8 mouse cellular contexts compared by ENCODE assay signal in the genomic region with DNA sequence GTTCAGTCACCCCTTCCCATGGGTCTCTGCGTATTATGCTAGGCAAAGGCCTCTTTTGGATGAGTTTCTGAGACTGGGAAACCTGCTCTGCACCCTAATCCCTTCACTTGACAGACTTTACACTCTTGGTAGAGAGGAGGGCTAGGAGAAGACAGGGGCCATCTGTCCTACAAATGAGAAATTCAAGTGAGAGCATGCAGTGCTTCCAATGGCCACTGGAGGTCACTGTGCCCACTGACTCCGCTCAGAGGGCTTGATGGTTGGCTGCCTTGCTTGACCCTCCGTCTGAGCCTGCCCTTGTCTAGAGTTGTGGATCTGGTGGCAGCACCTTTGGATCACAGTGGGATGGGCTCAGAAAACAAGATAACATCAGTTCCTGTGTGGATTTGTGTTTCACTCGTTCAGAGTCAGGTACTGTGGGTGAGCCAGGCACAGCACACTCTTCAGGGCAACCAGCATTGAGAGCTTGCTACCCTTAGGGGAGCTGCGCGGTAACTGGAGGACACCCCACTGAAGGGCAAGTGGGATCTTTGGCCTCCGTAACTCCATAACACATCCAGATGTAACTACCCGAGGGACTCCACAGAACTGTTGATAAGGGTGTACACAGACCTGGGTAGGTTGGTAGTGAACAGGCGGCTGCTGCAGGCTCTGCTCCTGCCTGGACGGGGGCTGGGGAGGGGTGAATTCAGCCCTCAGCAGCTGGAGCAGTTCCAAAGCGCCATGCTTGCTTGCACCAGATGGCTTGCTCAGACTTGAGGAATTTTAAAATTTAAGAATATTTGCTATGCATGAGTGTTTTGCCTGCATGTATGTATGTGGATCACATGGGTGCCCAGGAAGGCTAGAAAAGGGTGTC. TPM values are rescaled to one million over a fixed set of nuclear protein-coding genes. Genes with fewer than 3 reads are reported as not detected.
DNase-seq lines count a peak whose midpoint lies in the region; ATAC-seq and TF ChIP-seq lines count a peak whose summit lies in the region.

No protein-coding gene starts in this region.

- H3K4me1 ChIP-seq in forebrain, postnatal 0 days (ENCODE audit: insufficient read depth), result peaks cover 6% of the 10 kb centered on the region; the same call in 1 of the 2 replicates

- H3K4me3 ChIP-seq in forebrain, postnatal 0 days (ENCODE audit: low read depth, low read length), result no peak overlapping the region

- no peaks in the 10 kb centered on the region for H3K27me3 ChIP-seq in forebrain, postnatal 0 days (ENCODE audit: insufficient read depth, low read length)

- peak; percentile 93 for TF ChIP-seq CTCF in forebrain, postnatal 0 days (IDR thresholded peaks at IDR 0.05; ENCODE audit: low read depth)

- 59% methylated on average over 11 of the region's 11 CpGs for WGBS in forebrain, postnatal 0 days

- peak overlapping the region; percentile 78 for H3K27ac ChIP-seq in forebrain, postnatal 0 days (ENCODE audit: low read depth, low read length)

- no peak overlapping the region for H3K9ac ChIP-seq in forebrain, postnatal 0 days

- no peak overlapping the region for H3K4me2 ChIP-seq in forebrain, postnatal 0 days (ENCODE audit: low read depth)

- DNase-seq in urinary bladder, adult 18-20 months (ENCODE audit: low spot score in 2 of 2), result peak; percentile 14 to 53
- no peak for DNase-seq in urinary bladder, adult 2 months (ENCODE audit: low spot score)
- peak; percentile 31 for DNase-seq in cerebellum, adult 9-11 months
- DNase-seq in forebrain, postnatal 0 days, result peak; percentile 85
- DNase-seq in left cerebral cortex, postnatal 14 days (ENCODE audit: low spot score in 2 of 2), result peak; percentile 69 to 75
- peak; percentile 66 for DNase-seq in mesoderm, embryonic 11.5 days (ENCODE audit: low read depth, low spot score)
- DNase-seq in spleen, postnatal 14 days (ENCODE audit: low spot score in 2 of 2), result peak; percentile 35 to 50

- intact Hi-C loops in left cerebral cortex, postnatal 14 days (cut with DNase I), result no loop called here

- no peaks in the 10 kb centered on the region for H3K36me3 ChIP-seq in forebrain, postnatal 0 days (ENCODE audit: insufficient read depth)

- no peaks in the 10 kb centered on the region for H3K9me3 ChIP-seq in forebrain, postnatal 0 days (ENCODE audit: low read length)

- ATAC-seq in forebrain, postnatal 0 days, result peak; percentile 82
- ATAC-seq in inflammation-experienced regulatory T-cells, adult 6 months, result peak; percentile 41

RNA-seq across cellular contexts. Expression of a gene that starts 22.7 kb away (rescaled TPM):
- 2.8 and 3.2 TPM in 2 replicates for polyA plus RNA-seq in urinary bladder, adult 2 months (2012; rRNA removed)
- 13.5 TPM in 2 replicates for total RNA-seq in forebrain, postnatal 0 days (2014; rRNA removed)
- 21.1 and 25.2 TPM in 2 replicates for polyA plus RNA-seq in forebrain, postnatal 0 days (2015; fragmentation: Nextera tagmentation; extraction: Ambion mirVana)
- polyA plus RNA-seq in inflammation-experienced regulatory T-cells, adult 6 months (2017; shearing (Covaris generic)), result 10 to 100 TPM; 19.1 to 44.8 (median 25.6) TPM
- total RNA-seq in left cerebral cortex, postnatal 14 days (2021), result under 1 TPM; 0.90 to 0.97 TPM
